Mouse (Mus musculus) heart, postnatal 0 days (tissue): ENCODE measurements at regions not wholly inside any gene's neighbourhood (a gene's known extent, or its start where the extent isn't known, plus 50 kb on each side); places are given as distances from the start of the nearest gene placed in this dataset.

Experiments
- ATAC-seq: fragments of 200-750 bp; cut with Nextera tagmentation; 2 replicates; pipeline ENCODE4 v1.8.0; 2017; ENCODE audit warnings: low read depth, moderate number of reproducible peaks, moderate library complexity; ENCODE audit not compliant: insufficient read depth
- DNase-seq: peaks from one replicate; pipeline ENCODE4 v3.0.0-alpha.2; 2016; ENCODE audit warnings: low spot score
- H3K27ac ChIP-seq: fragments of 300-500 bp; sonication (generic); 2 replicates; pipeline ENCODE4 v1.5.1; 2014; ENCODE audit warnings: low read depth, mild to moderate bottlenecking
- H3K27me3 ChIP-seq: fragments of 300-500 bp; sonication (generic); 2 replicates; pipeline ENCODE4 v1.6.1; 2014; ENCODE audit warnings: low read length, mixed read lengths; ENCODE audit not compliant: control insufficient read depth, insufficient read depth
- H3K36me3 ChIP-seq: fragments of 300-500 bp; sonication (generic); replicated peaks from 2 replicates; pipeline ENCODE4 v1.6.1; 2014; ENCODE audit warnings: low read length, mixed read lengths; ENCODE audit not compliant: control insufficient read depth, insufficient read depth
- H3K4me1 ChIP-seq: fragments of 300-500 bp; sonication (generic); 2 replicates; pipeline ENCODE4 v1.6.1; 2014; ENCODE audit warnings: antibody characterized with exemption; ENCODE audit not compliant: control insufficient read depth, insufficient read depth
- H3K4me2 ChIP-seq: fragments of 300-500 bp; sonication (generic); 2 replicates; pipeline ENCODE4 v1.6.1; 2014; ENCODE audit warnings: low read depth, mild to moderate bottlenecking, low read length, moderate library complexity
- H3K4me3 ChIP-seq: fragments of 300-500 bp; sonication (generic); 2 replicates; pipeline ENCODE4 v1.5.1; 2014; ENCODE audit warnings: low read depth, low read length
- H3K9ac ChIP-seq: fragments of 300-500 bp; sonication (generic); replicated peaks from 2 replicates; pipeline ENCODE4 v1.6.1; 2014; ENCODE audit warnings: low read depth, low read length, mixed read lengths
- H3K9me3 ChIP-seq: fragments of 300-500 bp; sonication (generic); replicated peaks from 2 replicates; pipeline ENCODE4 v1.6.1; 2016; ENCODE audit warnings: low read length; ENCODE audit not compliant: control insufficient read depth
- CTCF ChIP-seq: IDR thresholded peaks from 2 replicates; pipeline ENCODE4 v1.5.1; 2016; ENCODE audit warnings: antibody characterized with exemption, control low read depth, low read depth
- EP300 ChIP-seq: IDR thresholded peaks from 2 replicates; pipeline ENCODE4 v1.6.1; 2016; ENCODE audit warnings: antibody characterized with exemption, low read depth
- WGBS: fragments of 180-500 bp; shearing (Covaris S2); extraction: QIAGEN DNeasy Blood & Tissue Kit; methylation state at CpG from one replicate; pipeline ENCODE4 v1.1.7; 2014; 5-methylcytosine and 5-hydroxymethylcytosine counted together

- TF ChIP-seq CTCF (no peak), EP300 (no peak)
- H3K27ac ChIP-seq: no peak overlapping the region
- no peaks in the 10 kb centered on the region for H3K27me3 ChIP-seq
- H3K36me3 ChIP-seq: no peaks in the 10 kb centered on the region
- no peak overlapping the region for H3K9ac ChIP-seq
- DNase-seq (no peak), ATAC-seq (no peak)
- H3K4me3 ChIP-seq: no peak overlapping the region
- H3K9me3 ChIP-seq: no peaks in the 10 kb centered on the region
- H3K4me1 ChIP-seq: peaks cover 11% of the 10 kb centered on the region
- WGBS: 86% methylated on average over 10 of the region's 10 CpGs
- H3K4me2 ChIP-seq: no peak overlapping the region
Measured at GRCm38 (mm10) chr8:115475156-115475555, 232.4 kb downstream of the Maf start.

DNA sequence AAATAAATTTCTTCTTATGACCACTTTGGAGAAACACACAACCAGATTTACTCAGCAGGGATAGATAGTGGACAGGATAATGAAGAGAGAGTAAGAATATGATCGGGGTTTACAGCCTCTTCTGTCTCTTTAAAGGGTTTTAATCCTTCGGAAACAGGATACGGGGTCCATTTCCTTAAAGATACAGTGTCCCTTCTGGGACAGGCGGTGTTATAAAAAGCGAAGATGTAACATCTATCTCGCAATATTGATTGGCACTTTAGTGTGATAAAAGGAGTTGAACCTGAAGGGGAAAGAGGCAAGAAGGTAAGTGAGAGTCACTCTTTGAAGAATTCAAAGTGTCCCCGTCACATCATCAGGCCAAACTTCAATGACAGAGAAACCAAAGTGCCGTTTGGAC is 233.6 kb downstream of the Maf start:
- Histone ChIP-seq H3K27me3 (no peaks in the 10 kb centered on the region), H3K27ac (no peak overlapping the region), H3K36me3 (no peaks in the 10 kb centered on the region), H3K4me3 (peak overlapping the region; percentile 16; the same call in 1 of the 2 replicates), H3K4me2 (peak overlapping the region; percentile 48), H3K9me3 (no peaks in the 10 kb centered on the region), H3K9ac (no peak overlapping the region), H3K4me1 (peaks cover 6% of the 10 kb centered on the region)
- no peak for DNase-seq
- ATAC-seq: no peak
- TF ChIP-seq CTCF: no peak
- TF ChIP-seq EP300: no peak
- 58% methylated on average over 8 of the region's 8 CpGs for WGBS

DNA sequence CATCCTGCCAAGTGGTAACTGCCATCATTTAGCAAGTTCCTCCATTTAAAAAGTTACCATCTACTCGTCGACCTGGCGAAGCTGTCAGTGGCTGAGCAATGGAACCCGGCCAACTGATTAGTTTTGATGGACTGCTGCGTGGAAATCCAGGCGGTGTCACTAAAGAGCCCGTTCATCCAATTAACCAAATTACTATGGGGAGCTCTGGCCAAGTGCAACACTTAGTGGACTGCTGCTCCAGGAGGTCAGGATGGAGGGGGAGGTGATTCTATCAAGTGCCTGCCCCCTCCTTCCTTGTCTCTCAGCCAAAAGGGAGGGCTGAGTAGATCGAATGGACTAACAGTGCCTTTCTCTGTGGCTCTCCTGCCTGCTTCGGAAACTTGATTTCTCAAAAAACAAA is 241.0 kb downstream of the Maf start:
- WGBS: 13% methylated on average over 9 of the region's 9 CpGs
- DNase-seq (peak; percentile 15), ATAC-seq (no peak)
- no peaks in the 10 kb centered on the region for H3K4me1 ChIP-seq
- H3K36me3 ChIP-seq: no peaks in the 10 kb centered on the region
- no peaks in the 10 kb centered on the region for H3K9me3 ChIP-seq
- H3K27me3 ChIP-seq: 0 out of 2 replicates have a peak, but pooled peaks cover 2% of the 10 kb centered on the region
- TF ChIP-seq EP300 (no peak), CTCF (no peak)
- H3K9ac ChIP-seq: no peak overlapping the region
- no peak overlapping the region for H3K27ac ChIP-seq
- no peak overlapping the region for H3K4me2 ChIP-seq
- H3K4me3 ChIP-seq: no peak overlapping the region

GRCm38 (mm10) chr8:115466122-115466521 is 241.5 kb downstream of the Maf start:
- H3K9me3 ChIP-seq: no peaks in the 10 kb centered on the region
- 72% methylated on average over 7 of the region's 7 CpGs for WGBS
- 0 out of 2 replicates have a peak, but pooled peaks cover 2% of the 10 kb centered on the region for H3K27me3 ChIP-seq
- H3K4me3 ChIP-seq: no peak overlapping the region
- DNase-seq (no peak), ATAC-seq (no peak)
- no peak overlapping the region for H3K27ac ChIP-seq
- no peak for TF ChIP-seq EP300
- TF ChIP-seq CTCF: no peak
- H3K4me2 ChIP-seq: no peak overlapping the region
- no peaks in the 10 kb centered on the region for H3K4me1 ChIP-seq
- H3K9ac ChIP-seq: no peak overlapping the region
- H3K36me3 ChIP-seq: no peaks in the 10 kb centered on the region

GRCm38 (mm10) chr8:115462657-115463056 is 244.9 kb downstream of the Maf start:
- H3K27ac ChIP-seq: no peak overlapping the region
- H3K27me3 ChIP-seq: 0 out of 2 replicates have a peak, but pooled peaks cover 2% of the 10 kb centered on the region
- H3K4me3 ChIP-seq: no peak overlapping the region
- H3K9me3 ChIP-seq: no peaks in the 10 kb centered on the region
- no peaks in the 10 kb centered on the region for H3K36me3 ChIP-seq
- DNase-seq (no peak), ATAC-seq (no peak)
- no peak for TF ChIP-seq EP300
- TF ChIP-seq CTCF: no peak
- H3K9ac ChIP-seq: no peak overlapping the region
- H3K4me2 ChIP-seq: no peak overlapping the region
- 77% methylated on average over 6 of the region's 6 CpGs for WGBS
- H3K4me1 ChIP-seq: no peaks in the 10 kb centered on the region

- no peak overlapping the region for H3K4me2 ChIP-seq
- H3K36me3 ChIP-seq: no peaks in the 10 kb centered on the region
- no peaks in the 10 kb centered on the region for H3K9me3 ChIP-seq
- H3K9ac ChIP-seq: no peak overlapping the region
- 0 out of 2 replicates have a peak, but pooled peaks cover 2% of the 10 kb centered on the region for H3K27me3 ChIP-seq
- no peak overlapping the region for H3K27ac ChIP-seq
- WGBS: 44% methylated on average over 3 of the region's 3 CpGs
- no peaks in the 10 kb centered on the region for H3K4me1 ChIP-seq
- TF ChIP-seq CTCF (no peak), EP300 (no peak)
- ATAC-seq: no peak
- no peak for DNase-seq
- no peak overlapping the region for H3K4me3 ChIP-seq
Measured at GRCm38 (mm10) chr8:115458119-115458518, 249.5 kb downstream of the Maf start.
